Mouse (Mus musculus) heart, embryonic 16.5 days (tissue): ENCODE data around the gene E330021D16Rik. TPM values are rescaled to one million over a fixed set of nuclear protein-coding genes. Genes with fewer than 3 reads are reported as not detected.
"Not testable (repeated sequence)": the region's sequence is repeated elsewhere in the genome, so short reads cannot be mapped to it uniquely, and the experiment has no call there.

Source experiments
- ATAC-seq: fragments of 200-750 bp; cut with Nextera tagmentation; replicated peaks from 2 replicates; pipeline ENCODE4 v1.8.0; 2017; ENCODE audit warnings: moderate number of reproducible peaks; ENCODE audit not compliant: insufficient read depth, low FRiP score; ENCODE audit errors: extremely low read depth
- H3K27ac ChIP-seq: fragments of 300-500 bp; sonication (generic); 2 replicates; pipeline ENCODE4 v1.5.1; 2014; ENCODE audit warnings: mild to moderate bottlenecking, low read length, control low read depth, moderate library complexity
- H3K27me3 ChIP-seq: fragments of 300-500 bp; sonication (generic); 2 replicates; pipeline ENCODE4 v1.6.1; 2014; ENCODE audit warnings: low read length, mixed read lengths; ENCODE audit not compliant: control insufficient read depth, insufficient read depth
- H3K36me3 ChIP-seq: fragments of 300-500 bp; sonication (generic); 2 replicates; pipeline ENCODE4 v1.6.1; 2014; ENCODE audit not compliant: control insufficient read depth, insufficient read depth
- H3K4me1 ChIP-seq: fragments of 300-500 bp; sonication (generic); 2 replicates; pipeline ENCODE4 v1.6.1; 2014; ENCODE audit warnings: low read length, mixed read lengths; ENCODE audit not compliant: control insufficient read depth, insufficient read depth
- H3K4me2 ChIP-seq: fragments of 300-500 bp; sonication (generic); 2 replicates; pipeline ENCODE4 v1.6.1; 2014; ENCODE audit warnings: low read depth, mild to moderate bottlenecking, control low read depth, low read length
- H3K4me3 ChIP-seq: fragments of 300-500 bp; sonication (generic); 2 replicates; pipeline ENCODE4 v1.5.1; 2014; ENCODE audit warnings: mild to moderate bottlenecking, control low read depth, low read length
- H3K9ac ChIP-seq: fragments of 300-500 bp; sonication (generic); 2 replicates; pipeline ENCODE4 v1.6.1; 2014; ENCODE audit warnings: low read length, control low read depth
- H3K9me3 ChIP-seq: fragments of 300-500 bp; sonication (generic); replicated peaks from 2 replicates; pipeline ENCODE4 v1.6.1; 2016; ENCODE audit warnings: low read length; ENCODE audit not compliant: control insufficient read depth
- WGBS: fragments of 180-500 bp; shearing (Covaris S2); extraction: QIAGEN DNeasy Blood & Tissue Kit; methylation state at CpG from one replicate; pipeline ENCODE4 v1.1.7; 2014; 5-methylcytosine and 5-hydroxymethylcytosine counted together
- polyA plus RNA-seq: library from polyadenylated mRNA; unstranded; fragments of >200 nt; fragmentation: Nextera tagmentation; extraction: Ambion mirVana; gene quantifications from 2 replicates; pipeline ENCODE4 v1.2.1, GENCODE M21; 2015

The E330021D16Rik gene
- polyA plus RNA-seq, 1 experiment from 2014 or later, result not detected

- Histone ChIP-seq H3K4me3 (no peak overlapping the region), H3K9me3 (peaks cover 6% of the 10 kb centered on the region; the same call in 1 of the 2 replicates), H3K27me3 (no peaks in the 10 kb centered on the region), H3K9ac (no peak overlapping the region), H3K4me1 (peaks cover 2% of the 10 kb centered on the region; the same call in 1 of the 2 replicates), H3K27ac (peak overlapping the region; percentile 68), H3K4me2 (no peak overlapping the region), H3K36me3 (no peaks in the 10 kb centered on the region; the same call in 1 of the 2 replicates)
- no peak for ATAC-seq
- 81% methylated on average over 1 of the region's 1 CpGs for WGBS
Measured at GRCm38 (mm10) chr6:136449930-136450329, 34.6 kb upstream of the E330021D16Rik start.

- Histone ChIP-seq H3K27ac (peak overlapping the region; percentile 68), H3K4me1 (peaks cover 2% of the 10 kb centered on the region; the same call in 1 of the 2 replicates), H3K4me3 (no peak overlapping the region), H3K4me2 (no peak overlapping the region), H3K9ac (no peak overlapping the region), H3K36me3 (no peaks in the 10 kb centered on the region; the same call in 1 of the 2 replicates), H3K9me3 (peaks cover 11% of the 10 kb centered on the region), H3K27me3 (no peaks in the 10 kb centered on the region)
- 22% methylated on average over 9 of the region's 9 CpGs for WGBS
- ATAC-seq, result peak; percentile 83
Measured at GRCm38 (mm10) chr6:136449270-136449692, 33.9 kb upstream of the E330021D16Rik start.

DNA sequence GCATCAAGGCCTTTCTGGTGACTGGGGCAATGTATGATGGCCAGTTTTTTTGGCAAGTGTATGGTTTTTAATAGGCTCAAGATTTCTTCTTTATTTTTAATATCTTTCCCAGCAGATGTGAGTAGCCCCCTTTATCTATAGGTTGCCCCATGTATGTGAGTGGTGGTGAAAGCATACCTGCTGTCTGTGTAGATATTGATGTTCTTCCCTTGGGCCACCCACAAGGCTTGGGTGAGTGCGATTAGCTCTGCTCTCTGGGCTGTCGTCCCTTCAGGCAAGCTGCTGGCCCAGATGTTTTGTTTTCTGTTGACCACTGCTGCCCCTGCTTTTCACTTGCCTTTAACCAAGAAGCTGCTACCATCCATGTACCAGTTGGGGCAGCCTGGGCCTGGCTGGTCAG lies 23.8 kb upstream of the E330021D16Rik start:
- H3K9me3 ChIP-seq, result peaks cover 18% of the 10 kb centered on the region
- H3K4me2 ChIP-seq, H3K9ac ChIP-seq, H3K27me3 ChIP-seq, H3K4me3 ChIP-seq, ATAC-seq, H3K27ac ChIP-seq, H3K36me3 ChIP-seq, H3K4me1 ChIP-seq: not testable (repeated sequence)
- 60% methylated on average over 2 of the region's 2 CpGs for WGBS

GRCm38 (mm10) chr6:136436151-136436550 lies 20.8 kb upstream of the E330021D16Rik start:
- H3K27me3 ChIP-seq, H3K9me3 ChIP-seq, H3K36me3 ChIP-seq, H3K9ac ChIP-seq, H3K4me2 ChIP-seq, H3K27ac ChIP-seq, H3K4me1 ChIP-seq, ATAC-seq, H3K4me3 ChIP-seq: not testable (repeated sequence)
- 72% methylated on average over 3 of the region's 3 CpGs for WGBS

DNA sequence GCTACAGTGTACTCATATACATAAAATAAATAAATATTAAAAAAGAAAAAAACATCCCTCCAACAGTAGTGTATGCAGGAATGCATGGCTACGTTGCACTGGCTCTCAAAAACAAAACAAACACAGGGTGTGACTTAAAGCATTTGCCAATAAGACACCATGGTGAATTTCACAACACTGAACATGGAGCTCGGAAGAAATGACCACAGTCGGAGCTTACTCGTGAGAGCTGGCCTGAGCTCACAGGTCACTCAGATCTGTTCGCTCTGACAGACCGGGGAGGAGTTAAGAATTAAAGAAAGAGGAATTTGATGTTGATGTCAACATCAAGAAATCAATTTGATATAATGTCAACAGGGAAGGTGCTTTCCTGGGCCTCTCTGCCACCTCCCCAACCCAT lies 18.2 kb upstream of the E330021D16Rik start:
- Histone ChIP-seq H3K27ac (no peak overlapping the region), H3K4me1 (peaks cover 10% of the 10 kb centered on the region), H3K4me3 (no peak overlapping the region), H3K9me3 (no peaks in the 10 kb centered on the region), H3K4me2 (no peak overlapping the region), H3K27me3 (no peaks in the 10 kb centered on the region), H3K36me3 (no peaks in the 10 kb centered on the region), H3K9ac (no peak overlapping the region)
- 87% methylated on average over 6 of the region's 6 CpGs for WGBS
- no peak for ATAC-seq

- Histone ChIP-seq H3K4me1 (peaks cover 10% of the 10 kb centered on the region), H3K27ac (no peak overlapping the region), H3K36me3 (no peaks in the 10 kb centered on the region), H3K4me2 (peak overlapping the region; percentile 10; the same call in 1 of the 2 replicates), H3K9me3 (no peaks in the 10 kb centered on the region), H3K9ac (no peak overlapping the region), H3K4me3 (no peak overlapping the region), H3K27me3 (no peaks in the 10 kb centered on the region)
- ATAC-seq, result no peak
- 17% methylated on average over 7 of the region's 7 CpGs for WGBS
Measured at GRCm38 (mm10) chr6:136431896-136432248, 16.5 kb upstream of the E330021D16Rik start.

GRCm38 (mm10) chr6:136431169-136431895 lies 16.0 kb upstream of the E330021D16Rik start:
- H3K4me2 ChIP-seq, result peak overlapping the region; percentile 10; the same call in 1 of the 2 replicates
- peak overlapping the region; percentile 4; the same call in 1 of the 2 replicates for H3K27ac ChIP-seq
- no peaks in the 10 kb centered on the region for H3K27me3 ChIP-seq
- ATAC-seq, result no peak
- WGBS, result 40% methylated on average over 10 of the region's 10 CpGs
- no peaks in the 10 kb centered on the region for H3K36me3 ChIP-seq
- H3K4me1 ChIP-seq, result peaks cover 10% of the 10 kb centered on the region
- no peak overlapping the region for H3K9ac ChIP-seq
- no peak overlapping the region for H3K4me3 ChIP-seq
- no peaks in the 10 kb centered on the region for H3K9me3 ChIP-seq

GRCm38 (mm10) chr6:136429441-136429840 lies 14.1 kb upstream of the E330021D16Rik start:
- no peaks in the 10 kb centered on the region for H3K9me3 ChIP-seq
- H3K4me1 ChIP-seq, result peaks cover 10% of the 10 kb centered on the region
- no peaks in the 10 kb centered on the region for H3K36me3 ChIP-seq
- no peaks in the 10 kb centered on the region for H3K27me3 ChIP-seq
- no peak overlapping the region for H3K4me2 ChIP-seq
- no peak overlapping the region for H3K9ac ChIP-seq
- ATAC-seq, result no peak
- 43% methylated on average over 4 of the region's 4 CpGs for WGBS
- no peak overlapping the region for H3K27ac ChIP-seq
- no peak overlapping the region for H3K4me3 ChIP-seq

DNA sequence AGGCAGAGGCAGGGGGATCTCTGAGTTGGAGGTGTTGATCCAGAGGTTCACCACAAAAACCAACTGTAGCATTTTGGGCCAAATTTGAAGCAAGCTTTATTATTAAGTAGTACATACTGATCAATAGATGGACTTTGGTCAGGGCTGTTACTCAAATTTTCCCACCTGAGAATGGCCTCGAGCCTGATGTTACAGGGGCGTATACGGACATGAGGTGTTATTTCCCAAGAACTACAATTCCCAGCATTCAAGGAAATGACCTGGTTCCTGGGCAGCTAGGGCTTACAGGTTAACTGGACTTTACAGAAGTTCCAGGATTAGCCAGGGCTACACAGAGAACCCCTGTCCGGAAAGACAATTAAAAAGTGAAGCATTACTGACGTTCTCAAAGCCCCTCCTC lies 13.0 kb upstream of the E330021D16Rik start:
- no peaks in the 10 kb centered on the region for H3K27me3 ChIP-seq
- ATAC-seq, result no peak
- no peak overlapping the region for H3K4me3 ChIP-seq
- H3K27ac ChIP-seq, result no peak overlapping the region
- H3K9me3 ChIP-seq, result no peaks in the 10 kb centered on the region
- H3K4me1 ChIP-seq, result peaks cover 10% of the 10 kb centered on the region
- H3K9ac ChIP-seq, result no peak overlapping the region
- WGBS, result 91% methylated on average over 5 of the region's 5 CpGs
- H3K36me3 ChIP-seq, result no peaks in the 10 kb centered on the region
- no peak overlapping the region for H3K4me2 ChIP-seq
